Mouse (Mus musculus): Measurements from ENCODE around the gene N4bp2l1. TPM values are rescaled to one million over a fixed set of nuclear protein-coding genes. Genes with fewer than 3 reads are reported as not detected.

N4bp2l1 gene
- polyA plus RNA-seq, 1 experiment: 15.9 TPM

DNA sequence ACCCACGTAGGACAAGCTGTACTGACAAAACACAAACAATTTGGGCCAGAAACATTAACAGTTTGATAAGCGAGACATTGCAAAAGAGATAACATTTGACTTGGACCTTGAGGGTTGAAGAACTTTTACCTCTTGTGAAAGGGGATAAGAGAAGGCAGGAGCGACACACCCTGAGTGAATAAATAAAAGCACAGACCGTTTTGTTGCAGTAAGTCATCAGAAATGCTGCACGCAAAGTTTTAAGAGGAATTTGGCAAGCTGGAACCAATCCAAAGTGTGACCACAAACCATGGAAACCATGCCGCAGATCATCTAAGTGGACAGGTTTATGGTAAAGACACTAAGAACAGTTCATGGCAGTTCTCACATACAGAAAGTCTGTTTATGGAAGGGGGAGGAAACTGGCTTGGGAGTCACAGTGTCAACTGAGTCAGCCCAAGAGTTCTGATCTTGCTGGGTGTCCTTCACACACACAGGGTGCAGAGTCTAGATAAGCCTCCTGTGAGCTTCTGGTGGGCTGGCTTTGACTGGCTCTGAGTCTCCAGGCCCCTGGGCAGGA, 18.3 kb downstream of the N4bp2l1 start:
- no peak for TF ChIP-seq POLR2A (IDR thresholded peaks at IDR 0.05; ENCODE audit: borderline replicate concordance, extremely low read depth, insufficient read depth, insufficient read length, poor library complexity, severe bottlenecking)
- no peak for TF ChIP-seq CTCF (IDR thresholded peaks at IDR 0.05; ENCODE audit: borderline replicate concordance, extremely low read depth, insufficient read depth, insufficient read length)
- DNase-seq (ENCODE audit: low read depth): no peak

DNA sequence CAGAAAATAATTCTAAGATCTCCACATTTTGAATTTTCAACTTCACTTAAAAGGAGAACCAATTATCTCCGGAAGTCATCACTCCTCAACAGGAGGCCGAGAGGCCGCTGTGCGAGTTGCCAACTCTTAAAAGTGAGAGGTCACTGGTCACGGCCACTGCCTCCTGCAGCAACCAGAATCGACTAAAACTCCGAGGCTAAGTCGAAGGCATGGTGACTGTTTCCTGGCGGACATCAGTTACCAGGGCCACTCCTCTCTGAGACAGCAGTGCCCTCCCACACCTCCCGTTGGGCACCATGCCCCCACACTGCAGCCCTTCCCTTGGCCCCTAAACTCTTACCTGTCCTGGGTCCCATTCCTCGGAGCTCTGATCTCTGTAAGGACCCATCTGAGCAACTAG, 20.2 kb downstream of the N4bp2l1 start:
- TF ChIP-seq POLR2A (IDR thresholded peaks at IDR 0.05; ENCODE audit: borderline replicate concordance, extremely low read depth, insufficient read depth, insufficient read length, poor library complexity, severe bottlenecking) (no peak), CTCF (IDR thresholded peaks at IDR 0.05; ENCODE audit: borderline replicate concordance, extremely low read depth, insufficient read depth, insufficient read length) (no peak)

DNA sequence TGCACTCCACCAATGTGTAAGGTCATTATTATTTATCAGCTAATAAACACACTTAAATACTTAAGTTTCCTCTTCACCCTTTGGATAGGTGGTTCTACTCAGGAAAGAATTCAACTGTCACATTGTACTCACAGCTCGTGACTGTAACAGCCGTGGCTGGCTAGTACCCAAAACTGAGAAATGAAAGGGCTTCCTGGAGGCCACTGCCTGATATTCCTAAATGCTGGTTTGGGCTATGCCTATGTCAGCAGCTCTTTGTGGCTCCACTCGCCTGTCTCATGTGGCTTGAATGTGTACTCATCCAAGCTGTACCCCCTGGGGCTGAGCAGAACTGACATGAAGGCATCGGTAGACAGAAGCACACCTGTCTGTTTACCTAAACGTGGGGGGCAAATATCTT, 22.1 kb downstream of the N4bp2l1 start:
- no peak for TF ChIP-seq POLR2A (IDR thresholded peaks at IDR 0.05; ENCODE audit: borderline replicate concordance, extremely low read depth, insufficient read depth, insufficient read length, poor library complexity, severe bottlenecking)
- no peak for TF ChIP-seq CTCF (IDR thresholded peaks at IDR 0.05; ENCODE audit: borderline replicate concordance, extremely low read depth, insufficient read depth, insufficient read length)
- DNase-seq (ENCODE audit: low read depth): no peak

More for the DNA sequence above, 20.2 kb downstream of the N4bp2l1 start:
- DNase-seq (ENCODE audit: low read depth): no peak

DNA sequence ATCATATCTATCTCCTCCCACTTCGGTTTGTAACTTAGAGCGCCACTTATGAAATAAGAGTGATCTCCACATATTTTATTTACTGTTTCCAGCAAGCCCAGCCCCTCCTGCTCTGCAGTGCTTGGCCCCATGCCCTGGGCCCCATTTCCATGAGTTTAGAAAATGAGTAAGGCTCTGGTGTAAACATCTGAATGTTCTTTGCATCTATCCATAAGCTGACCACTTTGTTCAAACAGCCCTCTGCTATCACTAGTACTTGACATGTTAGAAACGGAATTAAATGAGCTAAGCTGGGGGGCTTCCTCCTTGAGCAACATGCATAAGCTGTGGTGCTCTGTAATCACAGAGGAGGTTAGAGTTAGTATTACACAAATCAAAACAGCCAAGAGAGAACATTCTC, 22.6 kb downstream of the N4bp2l1 start:
- no peak for TF ChIP-seq CTCF (IDR thresholded peaks at IDR 0.05; ENCODE audit: borderline replicate concordance, extremely low read depth, insufficient read depth, insufficient read length)
- TF ChIP-seq POLR2A (IDR thresholded peaks at IDR 0.05; ENCODE audit: borderline replicate concordance, extremely low read depth, insufficient read depth, insufficient read length, poor library complexity, severe bottlenecking): no peak

DNA sequence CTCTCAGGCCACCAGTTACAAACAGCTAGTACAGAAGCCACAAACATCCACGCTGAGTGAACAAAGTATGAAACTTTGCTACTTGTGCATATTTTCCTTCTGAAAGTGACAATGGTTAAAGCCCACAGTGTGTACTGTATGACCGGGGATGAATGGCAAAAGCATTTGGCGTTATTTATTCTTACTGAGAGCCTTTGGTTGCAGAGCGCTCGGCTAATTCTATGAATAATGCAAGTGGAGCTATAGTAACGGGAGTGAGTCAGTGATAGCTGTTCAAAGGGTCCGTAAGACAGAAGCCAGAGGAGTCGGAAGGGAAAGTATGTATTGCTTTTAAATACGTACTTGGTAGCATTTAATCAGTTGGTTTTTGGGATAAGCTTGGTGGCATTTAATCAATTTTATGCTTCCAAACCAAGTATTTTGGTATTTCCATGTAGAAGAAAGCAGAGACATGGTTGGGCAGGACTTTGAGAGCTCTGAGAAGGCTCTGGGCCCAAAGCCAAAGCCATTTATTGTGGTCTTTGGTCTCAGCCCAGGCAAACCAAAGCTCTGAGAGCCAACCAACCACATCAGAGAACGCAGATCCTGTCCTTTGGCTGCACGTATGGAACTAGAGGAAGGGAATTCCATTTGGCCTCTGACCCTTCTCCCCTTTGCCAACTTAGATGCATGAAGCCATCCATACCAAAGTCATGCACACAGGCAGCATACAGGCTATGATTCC, 26.3 kb downstream of the N4bp2l1 start:
- DNase-seq (ENCODE audit: low read depth): peak; percentile 73
- TF ChIP-seq CTCF (IDR thresholded peaks at IDR 0.05; ENCODE audit: borderline replicate concordance, extremely low read depth, insufficient read depth, insufficient read length) (no peak), POLR2A (IDR thresholded peaks at IDR 0.05; ENCODE audit: borderline replicate concordance, extremely low read depth, insufficient read depth, insufficient read length, poor library complexity, severe bottlenecking) (no peak)

More for the DNA sequence above, 22.6 kb downstream of the N4bp2l1 start:
- DNase-seq (ENCODE audit: low read depth): no peak

DNA sequence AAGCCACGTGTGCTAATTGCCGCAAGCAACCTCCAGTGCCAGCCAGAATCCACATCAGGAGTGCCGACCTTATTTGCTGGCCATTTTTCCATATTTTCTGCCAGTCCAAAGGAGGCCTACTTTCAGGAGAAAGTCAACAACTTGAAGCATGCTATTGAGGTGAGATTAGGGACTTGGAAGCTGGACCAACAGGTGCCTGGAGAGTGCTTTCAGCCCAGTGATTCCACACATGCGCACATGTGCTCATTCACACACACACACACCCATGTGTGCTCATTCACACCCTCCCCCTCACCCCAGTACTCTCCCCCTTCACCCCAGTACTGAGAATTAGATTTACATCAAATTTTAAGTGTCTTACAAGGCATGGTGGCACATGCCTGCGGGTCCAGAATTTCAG, 30.0 kb downstream of the N4bp2l1 start:
- no peak for DNase-seq (ENCODE audit: low read depth)
- no peak for TF ChIP-seq CTCF (IDR thresholded peaks at IDR 0.05; ENCODE audit: borderline replicate concordance, extremely low read depth, insufficient read depth, insufficient read length)
- no peak for TF ChIP-seq POLR2A (IDR thresholded peaks at IDR 0.05; ENCODE audit: borderline replicate concordance, extremely low read depth, insufficient read depth, insufficient read length, poor library complexity, severe bottlenecking)

DNA sequence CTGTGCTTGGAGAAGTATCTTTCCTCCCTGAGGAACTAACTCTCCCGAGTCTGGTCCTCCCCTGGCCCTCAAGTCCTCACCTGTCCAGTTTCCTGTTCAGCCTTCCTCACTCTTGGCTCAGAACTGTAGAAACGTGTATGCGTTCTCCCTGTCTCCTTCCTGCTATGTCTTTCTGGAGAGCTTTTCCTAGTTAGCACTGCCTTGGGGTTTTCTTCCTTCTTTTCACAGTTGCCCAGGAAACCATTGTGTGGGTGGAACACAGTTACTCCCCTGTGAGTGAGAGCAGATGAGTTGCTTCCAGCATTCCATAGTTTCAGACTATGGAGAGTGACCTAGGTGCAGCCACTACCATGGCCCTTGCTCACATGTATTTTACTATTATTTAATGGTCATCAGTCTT, 30.8 kb downstream of the N4bp2l1 start:
- peak; percentile 1 for DNase-seq (ENCODE audit: low read depth)
- no peak for TF ChIP-seq CTCF (IDR thresholded peaks at IDR 0.05; ENCODE audit: borderline replicate concordance, extremely low read depth, insufficient read depth, insufficient read length)
- no peak for TF ChIP-seq POLR2A (IDR thresholded peaks at IDR 0.05; ENCODE audit: borderline replicate concordance, extremely low read depth, insufficient read depth, insufficient read length, poor library complexity, severe bottlenecking)

DNA sequence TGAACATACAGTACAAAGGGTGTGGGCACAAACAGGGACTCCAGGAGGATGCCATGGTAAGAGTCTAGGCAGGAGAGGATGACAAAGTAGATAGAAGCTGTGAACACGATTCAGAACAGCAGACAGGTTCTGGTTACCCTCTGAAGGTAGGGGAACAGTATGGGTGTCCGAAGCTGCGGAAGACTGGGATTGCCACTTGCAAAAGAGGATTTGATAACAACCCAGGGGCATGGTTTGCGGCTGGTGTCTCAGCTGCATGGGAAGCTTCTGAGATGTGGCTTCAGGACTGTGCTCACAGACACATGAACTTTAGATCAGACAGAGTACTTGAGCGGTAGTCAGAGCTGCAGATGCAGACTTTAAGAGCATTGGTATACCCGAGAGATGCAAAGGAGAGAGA, 32.6 kb downstream of the N4bp2l1 start:
- DNase-seq (ENCODE audit: low read depth): no peak
- no peak for TF ChIP-seq POLR2A (IDR thresholded peaks at IDR 0.05; ENCODE audit: borderline replicate concordance, extremely low read depth, insufficient read depth, insufficient read length, poor library complexity, severe bottlenecking)
- TF ChIP-seq CTCF (IDR thresholded peaks at IDR 0.05; ENCODE audit: borderline replicate concordance, extremely low read depth, insufficient read depth, insufficient read length): no peak

DNA sequence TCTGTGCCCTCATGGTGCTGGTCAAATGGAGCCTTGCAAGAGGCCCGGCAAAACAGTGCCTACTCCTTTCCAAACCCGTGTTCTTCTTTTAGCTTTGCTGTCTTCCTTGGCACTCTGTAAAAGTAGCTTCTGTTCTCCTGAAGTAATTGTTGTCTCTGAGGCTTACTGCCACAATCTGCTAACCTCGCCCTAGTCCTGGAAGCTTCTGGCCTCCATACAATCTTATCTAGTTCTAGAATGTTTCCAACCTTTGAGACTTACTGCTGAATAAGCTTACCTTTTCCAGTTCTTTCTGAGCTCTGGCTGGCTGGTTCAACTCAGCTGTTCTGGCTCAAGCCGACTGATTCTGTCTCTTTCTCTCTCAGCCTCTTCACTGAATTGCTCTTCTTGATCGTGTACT, 35.2 kb downstream of the N4bp2l1 start:
- TF ChIP-seq CTCF (IDR thresholded peaks at IDR 0.05; ENCODE audit: borderline replicate concordance, extremely low read depth, insufficient read depth, insufficient read length): no peak
- no peak for TF ChIP-seq POLR2A (IDR thresholded peaks at IDR 0.05; ENCODE audit: borderline replicate concordance, extremely low read depth, insufficient read depth, insufficient read length, poor library complexity, severe bottlenecking)
- DNase-seq (ENCODE audit: low read depth): no peak

DNA sequence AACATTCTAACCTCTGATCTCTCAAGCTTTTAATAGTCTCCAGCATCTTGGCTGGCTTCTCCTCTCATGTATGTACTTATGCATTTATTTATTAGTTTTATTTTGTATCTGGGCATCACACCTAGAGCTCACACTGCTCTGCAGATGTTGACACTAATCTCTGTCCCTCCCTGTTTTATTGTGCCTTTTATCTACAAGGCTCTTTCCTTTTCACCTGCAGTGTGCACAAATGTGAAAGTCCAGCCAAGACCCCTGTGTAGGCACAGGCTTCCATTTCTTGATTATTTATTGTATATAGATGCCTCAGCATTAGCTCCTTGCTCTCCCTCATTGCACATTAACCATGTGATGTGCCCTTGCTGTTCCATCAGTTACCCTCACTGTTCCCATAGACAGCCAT, 35.6 kb downstream of the N4bp2l1 start:
- TF ChIP-seq CTCF (IDR thresholded peaks at IDR 0.05; ENCODE audit: borderline replicate concordance, extremely low read depth, insufficient read depth, insufficient read length) (no peak), POLR2A (IDR thresholded peaks at IDR 0.05; ENCODE audit: borderline replicate concordance, extremely low read depth, insufficient read depth, insufficient read length, poor library complexity, severe bottlenecking) (no peak)
- no peak for DNase-seq (ENCODE audit: low read depth)

DNA sequence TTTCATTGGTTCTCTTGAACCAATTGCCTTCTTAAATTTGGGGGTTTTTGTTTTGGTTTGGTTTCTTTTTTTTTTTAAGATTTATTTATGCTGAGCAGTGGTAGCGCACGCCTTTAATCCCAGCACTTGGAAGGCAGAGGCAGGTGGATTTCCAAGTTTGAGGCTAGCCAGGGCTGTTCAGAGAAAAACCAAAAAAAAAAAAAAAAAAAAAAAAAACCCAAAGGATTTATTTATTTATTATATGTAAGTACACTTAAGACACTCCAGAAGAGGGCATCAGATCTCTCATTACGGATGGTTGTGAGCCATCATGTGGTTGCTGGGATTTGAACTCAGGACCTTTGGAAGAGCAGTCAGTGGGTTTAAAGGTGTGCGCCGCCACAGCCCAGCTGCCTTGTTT, 36.1 kb downstream of the N4bp2l1 start:
- no peak for TF ChIP-seq POLR2A (IDR thresholded peaks at IDR 0.05; ENCODE audit: borderline replicate concordance, extremely low read depth, insufficient read depth, insufficient read length, poor library complexity, severe bottlenecking)
- TF ChIP-seq CTCF (IDR thresholded peaks at IDR 0.05; ENCODE audit: borderline replicate concordance, extremely low read depth, insufficient read depth, insufficient read length): no peak
- DNase-seq (ENCODE audit: low read depth): no peak

DNA sequence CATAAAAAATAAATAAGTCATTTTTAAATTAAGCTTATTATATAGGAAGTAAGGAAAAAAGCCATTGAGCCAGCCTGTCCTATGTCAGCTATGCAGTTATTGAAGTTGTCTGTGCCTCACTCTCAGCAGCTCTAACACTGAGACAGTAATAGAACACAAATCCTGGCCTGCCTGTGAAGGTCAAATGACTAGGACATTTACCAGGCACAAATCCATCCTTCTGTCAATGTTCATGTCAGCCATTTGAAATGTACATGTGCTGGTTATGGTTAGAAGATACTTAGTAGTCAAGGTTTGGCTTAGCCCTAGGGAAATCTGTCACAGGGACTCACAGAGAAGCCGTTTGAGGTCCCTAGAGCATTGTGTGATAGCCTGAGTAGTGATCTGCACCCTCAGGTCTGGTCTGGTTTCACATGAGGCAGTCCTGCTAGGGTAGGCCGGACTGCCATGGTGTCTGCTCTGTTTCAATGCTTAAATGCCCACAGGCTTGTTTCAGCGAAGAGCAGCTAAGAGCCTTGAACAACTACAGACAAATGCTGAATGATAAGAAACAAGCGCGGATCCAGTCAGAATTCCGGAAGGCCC, 37.4 kb downstream of the N4bp2l1 start:
- DNase-seq (ENCODE audit: low read depth): no peak
- TF ChIP-seq CTCF (IDR thresholded peaks at IDR 0.05; ENCODE audit: borderline replicate concordance, extremely low read depth, insufficient read depth, insufficient read length) (no peak), POLR2A (IDR thresholded peaks at IDR 0.05; ENCODE audit: borderline replicate concordance, extremely low read depth, insufficient read depth, insufficient read length, poor library complexity, severe bottlenecking) (no peak)
